Mouse (Mus musculus): ENCODE measurements around the gene P2ry2. TPM values are rescaled to one million over a fixed set of nuclear protein-coding genes. Genes with fewer than 3 reads are reported as not detected.

P2ry2 gene
- total RNA-seq, 1 experiment: 2.8 TPM

- Histone ChIP-seq H3K9ac (ENCODE audit: insufficient read depth, low read depth, low read length, poor library complexity, severe bottlenecking) (no peak overlapping the region), H3K9me3 (ENCODE audit: control insufficient read depth, insufficient read depth, low read depth, low read length) (no peaks in the 10 kb centered on the region), H3K36me3 (ENCODE audit: control insufficient read depth, insufficient read depth, low read length, poor library complexity, severe bottlenecking) (no peaks in the 10 kb centered on the region), H3K4me3 (ENCODE audit: insufficient read depth in 1 of 2, low read depth in 1 of 2, low read length in 2 of 2, poor library complexity in 1 of 2, severe bottlenecking in 1 of 2) (no peak overlapping the region), H3K27ac (ENCODE audit: insufficient read depth, low read depth, low read length, poor library complexity, severe bottlenecking) (no peak overlapping the region), H3K4me1 (ENCODE audit: control insufficient read depth in 2 of 2, insufficient read depth in 2 of 2, low read length in 2 of 2, poor library complexity in 1 of 2) (no peaks in the 10 kb centered on the region; a peak in 1 of 4 replicates)
- no peak for TF ChIP-seq MAFK (IDR thresholded peaks at IDR 0.05; ENCODE audit: insufficient read depth, low read depth, low read length)
- no peak for DNase-seq (ENCODE audit: low read depth, low spot score)
- in situ Hi-C loops (cut with MboI; ENCODE audit: low sequenced_read_pairs in 2 of 2, unreplicated experiment in 2 of 2): no loop called here
These were observed 4.4 kb upstream of the P2ry2 start for GRCm38 (mm10) chr7:101017021-101017461.

- no peaks in the 10 kb centered on the region for H3K36me3 ChIP-seq (ENCODE audit: control insufficient read depth, insufficient read depth, low read length, poor library complexity, severe bottlenecking)
- H3K9me3 ChIP-seq (ENCODE audit: control insufficient read depth, insufficient read depth, low read depth, low read length): no peaks in the 10 kb centered on the region
- H3K27ac ChIP-seq (ENCODE audit: insufficient read depth, low read depth, low read length, poor library complexity, severe bottlenecking): no peak overlapping the region
- no peak overlapping the region for H3K9ac ChIP-seq (ENCODE audit: insufficient read depth, low read depth, low read length, poor library complexity, severe bottlenecking)
- in situ Hi-C loops (cut with MboI; ENCODE audit: low sequenced_read_pairs in 2 of 2, unreplicated experiment in 2 of 2): no loop called here
- no peaks in the 10 kb centered on the region; a peak in 1 of 4 replicates for H3K4me1 ChIP-seq (ENCODE audit: control insufficient read depth in 2 of 2, insufficient read depth in 2 of 2, low read length in 2 of 2, poor library complexity in 1 of 2)
- no peak for DNase-seq (ENCODE audit: low read depth, low spot score)
- no peak overlapping the region for H3K4me3 ChIP-seq (ENCODE audit: insufficient read depth in 1 of 2, low read depth in 1 of 2, low read length in 2 of 2, poor library complexity in 1 of 2, severe bottlenecking in 1 of 2)
- TF ChIP-seq HCFC1 (IDR thresholded peaks at IDR 0.05; ENCODE audit: borderline replicate concordance, insufficient read depth, low read length) (no peak), MAFK (IDR thresholded peaks at IDR 0.05; ENCODE audit: insufficient read depth, low read depth, low read length) (no peak), ZC3H11A (IDR thresholded peaks at IDR 0.05; ENCODE audit: borderline replicate concordance, low read depth, low read length) (no peak), ZNF384 (IDR thresholded peaks at IDR 0.05; ENCODE audit: low read depth, low read length) (no peak), CHD2 (IDR thresholded peaks at IDR 0.05; ENCODE audit: low read depth, low read length) (no peak)
These were observed 2.3 kb upstream of the P2ry2 start for GRCm38 (mm10) chr7:101014985-101015384.

DNA sequence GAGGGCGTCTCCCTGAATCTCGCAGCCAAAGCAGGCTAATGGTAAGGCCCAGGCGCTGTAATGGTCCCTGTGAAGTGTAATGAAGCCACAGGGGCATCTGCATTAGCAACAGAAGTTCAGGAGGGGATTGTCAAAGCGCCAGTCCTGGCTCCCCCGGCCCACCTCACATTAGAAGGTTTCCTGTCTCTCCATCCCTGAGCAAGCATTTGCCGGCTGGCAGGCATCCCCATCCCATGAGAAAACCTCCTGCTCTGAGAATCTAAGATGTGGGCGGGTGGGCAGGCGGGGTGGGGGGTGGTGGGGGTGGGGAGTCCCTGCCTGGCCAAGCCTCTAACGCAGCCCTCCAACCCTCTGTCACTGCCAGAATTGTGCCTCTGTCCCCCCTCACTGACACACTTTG is 1.4 kb upstream of the P2ry2 start:
- in situ Hi-C loops (cut with MboI; ENCODE audit: low sequenced_read_pairs in 2 of 2, unreplicated experiment in 2 of 2): no loop called here
- Histone ChIP-seq H3K4me1 (ENCODE audit: control insufficient read depth in 2 of 2, insufficient read depth in 2 of 2, low read length in 2 of 2, poor library complexity in 1 of 2) (no peaks in the 10 kb centered on the region; a peak in 1 of 4 replicates), H3K36me3 (ENCODE audit: control insufficient read depth, insufficient read depth, low read length, poor library complexity, severe bottlenecking) (no peaks in the 10 kb centered on the region), H3K4me3 (ENCODE audit: insufficient read depth in 1 of 2, low read depth in 1 of 2, low read length in 2 of 2, poor library complexity in 1 of 2, severe bottlenecking in 1 of 2) (no peak overlapping the region), H3K9me3 (ENCODE audit: control insufficient read depth, insufficient read depth, low read depth, low read length) (no peaks in the 10 kb centered on the region), H3K9ac (ENCODE audit: insufficient read depth, low read depth, low read length, poor library complexity, severe bottlenecking) (no peak overlapping the region), H3K27ac (ENCODE audit: insufficient read depth, low read depth, low read length, poor library complexity, severe bottlenecking) (no peak overlapping the region)
- TF ChIP-seq HCFC1 (IDR thresholded peaks at IDR 0.05; ENCODE audit: borderline replicate concordance, insufficient read depth, low read length) (no peak), ZC3H11A (IDR thresholded peaks at IDR 0.05; ENCODE audit: borderline replicate concordance, low read depth, low read length) (no peak), ZNF384 (IDR thresholded peaks at IDR 0.05; ENCODE audit: low read depth, low read length) (no peak), MAFK (IDR thresholded peaks at IDR 0.05; ENCODE audit: insufficient read depth, low read depth, low read length) (no peak)
- DNase-seq (ENCODE audit: low read depth, low spot score): no peak

GRCm38 (mm10) chr7:101011681-101012367 is 842 bp downstream of the P2ry2 start:
- TF ChIP-seq ZC3H11A (IDR thresholded peaks at IDR 0.05; ENCODE audit: borderline replicate concordance, low read depth, low read length): no peak
- TF ChIP-seq ZNF384 (IDR thresholded peaks at IDR 0.05; ENCODE audit: low read depth, low read length): no peak
- TF ChIP-seq CHD2 (IDR thresholded peaks at IDR 0.05; ENCODE audit: low read depth, low read length): no peak
- TF ChIP-seq MAFK (IDR thresholded peaks at IDR 0.05; ENCODE audit: insufficient read depth, low read depth, low read length): no peak
- TF ChIP-seq HCFC1 (IDR thresholded peaks at IDR 0.05; ENCODE audit: borderline replicate concordance, insufficient read depth, low read length): no peak
- no peak overlapping the region for H3K27ac ChIP-seq (ENCODE audit: insufficient read depth, low read depth, low read length, poor library complexity, severe bottlenecking)
- peak; percentile 40 for DNase-seq (ENCODE audit: low read depth, low spot score)
- H3K36me3 ChIP-seq (ENCODE audit: control insufficient read depth, insufficient read depth, low read length, poor library complexity, severe bottlenecking): no peaks in the 10 kb centered on the region
- in situ Hi-C loops (cut with MboI; ENCODE audit: low sequenced_read_pairs in 2 of 2, unreplicated experiment in 2 of 2): no loop called here
- no peaks in the 10 kb centered on the region for H3K9me3 ChIP-seq (ENCODE audit: control insufficient read depth, insufficient read depth, low read depth, low read length)
- peak overlapping the region; percentile 72 to 73 for H3K4me3 ChIP-seq (ENCODE audit: insufficient read depth in 1 of 2, low read depth in 1 of 2, low read length in 2 of 2, poor library complexity in 1 of 2, severe bottlenecking in 1 of 2)
- H3K4me1 ChIP-seq (ENCODE audit: control insufficient read depth in 2 of 2, insufficient read depth in 2 of 2, low read length in 2 of 2, poor library complexity in 1 of 2): peaks cover 2 to 4% of the 10 kb centered on the region in 2 experiments; a peak in 2 of 4 replicates
- H3K9ac ChIP-seq (ENCODE audit: insufficient read depth, low read depth, low read length, poor library complexity, severe bottlenecking): peak overlapping the region; percentile 58

GRCm38 (mm10) chr7:101010741-101011140 is 1.9 kb downstream of the P2ry2 start:
- H3K36me3 ChIP-seq (ENCODE audit: control insufficient read depth, insufficient read depth, low read length, poor library complexity, severe bottlenecking): no peaks in the 10 kb centered on the region
- H3K9me3 ChIP-seq (ENCODE audit: control insufficient read depth, insufficient read depth, low read depth, low read length): no peaks in the 10 kb centered on the region
- no peak for TF ChIP-seq ZC3H11A (IDR thresholded peaks at IDR 0.05; ENCODE audit: borderline replicate concordance, low read depth, low read length)
- no peak for TF ChIP-seq ZNF384 (IDR thresholded peaks at IDR 0.05; ENCODE audit: low read depth, low read length)
- TF ChIP-seq HCFC1 (IDR thresholded peaks at IDR 0.05; ENCODE audit: borderline replicate concordance, insufficient read depth, low read length): no peak
- TF ChIP-seq CHD2 (IDR thresholded peaks at IDR 0.05; ENCODE audit: low read depth, low read length): no peak
- TF ChIP-seq MAFK (IDR thresholded peaks at IDR 0.05; ENCODE audit: insufficient read depth, low read depth, low read length): no peak
- H3K9ac ChIP-seq (ENCODE audit: insufficient read depth, low read depth, low read length, poor library complexity, severe bottlenecking): no peak overlapping the region
- in situ Hi-C loops (cut with MboI; ENCODE audit: low sequenced_read_pairs in 2 of 2, unreplicated experiment in 2 of 2): no loop called here
- H3K27ac ChIP-seq (ENCODE audit: insufficient read depth, low read depth, low read length, poor library complexity, severe bottlenecking): no peak overlapping the region
- no peak overlapping the region for H3K4me3 ChIP-seq (ENCODE audit: insufficient read depth in 1 of 2, low read depth in 1 of 2, low read length in 2 of 2, poor library complexity in 1 of 2, severe bottlenecking in 1 of 2)
- H3K4me1 ChIP-seq (ENCODE audit: control insufficient read depth in 2 of 2, insufficient read depth in 2 of 2, low read length in 2 of 2, poor library complexity in 1 of 2): peaks cover 2 to 9% of the 10 kb centered on the region in 2 experiments; a peak in 2 of 4 replicates
- DNase-seq (ENCODE audit: low read depth, low spot score): no peak

Data from ES-E14 (cell line).